Mouse (Mus musculus): ENCODE results near the gene Ccdc163. TPM values are rescaled to one million over a fixed set of nuclear protein-coding genes. Genes with fewer than 3 reads are reported as not detected.
"Not testable (repeated sequence)": the region's sequence is repeated elsewhere in the genome, so short reads cannot be mapped to it uniquely, and the experiment has no call there.

Ccdc163 gene
- polyA plus RNA-seq, 1 experiment from 2014 or later = 14.8 TPM

GRCm38 (mm10) chr4:116674761-116675160 is 33.5 kb upstream of the Ccdc163 start:
- WGBS = 93% methylated on average over 6 of the region's 6 CpGs
- not testable (repeated sequence) for H3K27me3 ChIP-seq (ENCODE audit: control insufficient read depth, insufficient read depth, low read length); H3K4me3 ChIP-seq (ENCODE audit: low read length); H3K9me3 ChIP-seq (replicated peaks; ENCODE audit: control insufficient read depth, low read length); H3K4me1 ChIP-seq (ENCODE audit: control insufficient read depth, insufficient read depth, low read length); H3K27ac ChIP-seq (ENCODE audit: low read length); H3K9ac ChIP-seq (ENCODE audit: low read length); H3K36me3 ChIP-seq (ENCODE audit: control insufficient read depth, insufficient read depth); ATAC-seq (replicated peaks; ENCODE audit: extremely low read depth, insufficient read depth, low FRiP score); H3K4me2 ChIP-seq (ENCODE audit: low read depth, low read length)

GRCm38 (mm10) chr4:116676027-116676426 is 32.3 kb upstream of the Ccdc163 start:
- WGBS = 72% methylated on average over 3 of the region's 3 CpGs
- Histone ChIP-seq H3K27me3 (ENCODE audit: control insufficient read depth, insufficient read depth, low read length) (no peaks in the 10 kb centered on the region), H3K4me1 (ENCODE audit: control insufficient read depth, insufficient read depth, low read length) (no peaks in the 10 kb centered on the region), H3K9ac (ENCODE audit: low read length) (no peak overlapping the region), H3K36me3 (ENCODE audit: control insufficient read depth, insufficient read depth) (no peaks in the 10 kb centered on the region), H3K4me3 (ENCODE audit: low read length) (no peak overlapping the region), H3K27ac (ENCODE audit: low read length) (no peak overlapping the region), H3K4me2 (ENCODE audit: low read depth, low read length) (no peak overlapping the region), H3K9me3 (replicated peaks; ENCODE audit: control insufficient read depth, low read length) (no peaks in the 10 kb centered on the region)
- no peak for ATAC-seq (replicated peaks; ENCODE audit: extremely low read depth, insufficient read depth, low FRiP score)

GRCm38 (mm10) chr4:116677808-116678207 is 30.5 kb upstream of the Ccdc163 start:
- H3K4me2 ChIP-seq (ENCODE audit: low read depth, low read length) = no peak overlapping the region
- no peaks in the 10 kb centered on the region for H3K9me3 ChIP-seq (replicated peaks; ENCODE audit: control insufficient read depth, low read length)
- no peak overlapping the region for H3K27ac ChIP-seq (ENCODE audit: low read length)
- no peak for ATAC-seq (replicated peaks; ENCODE audit: extremely low read depth, insufficient read depth, low FRiP score)
- 64% methylated on average over 1 of the region's 1 CpGs for WGBS
- no peak overlapping the region for H3K4me3 ChIP-seq (ENCODE audit: low read length)
- H3K4me1 ChIP-seq (ENCODE audit: control insufficient read depth, insufficient read depth, low read length) = no peaks in the 10 kb centered on the region
- no peak overlapping the region for H3K9ac ChIP-seq (ENCODE audit: low read length)
- H3K27me3 ChIP-seq (ENCODE audit: control insufficient read depth, insufficient read depth, low read length) = no peaks in the 10 kb centered on the region
- no peaks in the 10 kb centered on the region for H3K36me3 ChIP-seq (ENCODE audit: control insufficient read depth, insufficient read depth)

- no peak for ATAC-seq (replicated peaks; ENCODE audit: extremely low read depth, insufficient read depth, low FRiP score)
- H3K9me3 ChIP-seq (replicated peaks; ENCODE audit: control insufficient read depth, low read length) = no peaks in the 10 kb centered on the region
- no peak overlapping the region for H3K27ac ChIP-seq (ENCODE audit: low read length)
- WGBS = 54% methylated on average over 5 of the region's 5 CpGs
- H3K4me2 ChIP-seq (ENCODE audit: low read depth, low read length) = no peak overlapping the region
- no peak overlapping the region for H3K4me3 ChIP-seq (ENCODE audit: low read length)
- no peaks in the 10 kb centered on the region for H3K36me3 ChIP-seq (ENCODE audit: control insufficient read depth, insufficient read depth)
- no peaks in the 10 kb centered on the region for H3K27me3 ChIP-seq (ENCODE audit: control insufficient read depth, insufficient read depth, low read length)
- H3K4me1 ChIP-seq (ENCODE audit: control insufficient read depth, insufficient read depth, low read length) = no peaks in the 10 kb centered on the region
- no peak overlapping the region for H3K9ac ChIP-seq (ENCODE audit: low read length)
These were observed 29.2 kb upstream of the Ccdc163 start for GRCm38 (mm10) chr4:116679141-116679540.

GRCm38 (mm10) chr4:116680521-116680920 is 27.8 kb upstream of the Ccdc163 start:
- WGBS = 92% methylated on average over 4 of the region's 4 CpGs

GRCm38 (mm10) chr4:116683957-116684356 is 24.4 kb upstream of the Ccdc163 start:
- no peak for ATAC-seq (replicated peaks; ENCODE audit: extremely low read depth, insufficient read depth, low FRiP score)
- no peak overlapping the region for H3K4me3 ChIP-seq (ENCODE audit: low read length)
- no peak overlapping the region for H3K9ac ChIP-seq (ENCODE audit: low read length)
- H3K36me3 ChIP-seq (ENCODE audit: control insufficient read depth, insufficient read depth) = peaks cover 12% of the 10 kb centered on the region
- no peaks in the 10 kb centered on the region for H3K9me3 ChIP-seq (replicated peaks; ENCODE audit: control insufficient read depth, low read length)
- 64% methylated on average over 4 of the region's 4 CpGs for WGBS
- H3K27me3 ChIP-seq (ENCODE audit: control insufficient read depth, insufficient read depth, low read length) = no peaks in the 10 kb centered on the region
- peaks cover 18% of the 10 kb centered on the region for H3K4me1 ChIP-seq (ENCODE audit: control insufficient read depth, insufficient read depth, low read length)
- H3K4me2 ChIP-seq (ENCODE audit: low read depth, low read length) = no peak overlapping the region
- H3K27ac ChIP-seq (ENCODE audit: low read length) = no peak overlapping the region

More at GRCm38 (mm10) chr4:116680521-116680920, 27.8 kb upstream of the Ccdc163 start:
- not testable (repeated sequence) for H3K27ac ChIP-seq (ENCODE audit: low read length); H3K4me1 ChIP-seq (ENCODE audit: control insufficient read depth, insufficient read depth, low read length); H3K36me3 ChIP-seq (ENCODE audit: control insufficient read depth, insufficient read depth); H3K4me3 ChIP-seq (ENCODE audit: low read length); ATAC-seq (replicated peaks; ENCODE audit: extremely low read depth, insufficient read depth, low FRiP score); H3K9ac ChIP-seq (ENCODE audit: low read length); H3K4me2 ChIP-seq (ENCODE audit: low read depth, low read length); H3K9me3 ChIP-seq (replicated peaks; ENCODE audit: control insufficient read depth, low read length); H3K27me3 ChIP-seq (ENCODE audit: control insufficient read depth, insufficient read depth, low read length)

DNA sequence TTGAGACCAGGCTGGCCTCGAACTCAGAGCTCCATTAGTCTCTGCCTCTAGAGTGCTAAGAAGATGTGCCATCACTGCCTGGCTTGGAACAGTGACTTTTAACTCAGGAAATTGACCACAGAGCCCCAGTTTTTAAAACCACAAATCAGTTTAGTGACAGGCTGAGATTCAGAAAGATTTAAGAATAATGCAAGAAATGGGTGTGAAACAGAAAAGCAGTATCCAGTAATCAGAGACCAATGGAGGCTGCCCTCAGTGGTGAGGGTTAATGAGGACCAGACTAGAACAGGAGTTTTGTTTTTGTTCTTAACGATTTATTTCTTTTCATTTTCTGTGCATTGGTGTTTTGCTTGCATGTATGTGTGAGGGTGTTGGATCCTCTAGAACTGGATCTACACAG is 23.6 kb upstream of the Ccdc163 start:
- H3K4me3 ChIP-seq (ENCODE audit: low read length) = no peak overlapping the region
- WGBS = 70% methylated on average over 2 of the region's 2 CpGs

DNA sequence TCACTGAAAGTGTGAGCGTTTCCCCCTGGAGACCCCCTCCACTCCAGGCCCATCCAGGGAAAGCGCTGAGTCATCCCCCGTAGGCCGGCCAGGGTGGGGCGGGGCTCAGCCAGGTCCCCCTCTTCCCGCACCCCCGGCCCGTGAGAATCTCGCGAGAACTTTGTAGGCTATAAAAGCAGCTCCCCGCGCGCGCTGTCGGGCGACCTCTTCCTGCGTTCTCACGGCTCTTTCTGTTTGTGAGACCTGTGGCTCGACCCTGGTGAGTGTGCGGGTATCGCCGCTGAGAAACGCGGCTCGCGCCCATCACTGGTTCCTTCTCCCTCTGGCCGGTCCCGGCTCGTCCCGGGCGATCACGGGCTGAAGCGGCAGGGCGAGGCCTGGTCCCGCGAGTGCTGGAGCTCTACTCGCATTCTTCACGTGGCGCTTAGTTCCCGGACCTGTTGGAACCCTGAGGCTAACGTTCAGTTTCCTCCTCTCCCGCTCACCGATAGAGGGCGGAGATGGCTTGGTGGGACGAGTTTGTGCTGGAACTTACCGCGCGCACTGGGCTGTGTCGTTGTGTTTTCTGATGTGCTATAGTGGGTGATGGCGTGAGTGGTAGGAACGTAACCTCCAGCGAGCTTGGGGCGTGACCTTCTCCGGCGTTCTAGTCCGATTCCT is 22.8 kb upstream of the Ccdc163 start, which contains the start of gene Prdx1:
Gene Prdx1 (plus strand): TSS at position 143 of the 660 bp plus-strand sequence.
- Histone ChIP-seq H3K36me3 (ENCODE audit: control insufficient read depth, insufficient read depth) (peaks cover 18% of the 10 kb centered on the region), H3K9ac (ENCODE audit: low read length) (peak within 1 kb of the TSS; percentile 91), H3K27ac (ENCODE audit: low read length) (peak within 1 kb of the TSS; percentile 98), H3K4me3 (ENCODE audit: low read length) (peak within 1 kb of the TSS; percentile 85), H3K4me2 (ENCODE audit: low read depth, low read length) (peak within 1 kb of the TSS; percentile 90), H3K9me3 (replicated peaks; ENCODE audit: control insufficient read depth, low read length) (no peaks in the 10 kb centered on the region), H3K27me3 (ENCODE audit: control insufficient read depth, insufficient read depth, low read length) (no peaks in the 10 kb centered on the region), H3K4me1 (ENCODE audit: control insufficient read depth, insufficient read depth, low read length) (peaks cover 18% of the 10 kb centered on the region)
- ATAC-seq (replicated peaks; ENCODE audit: extremely low read depth, insufficient read depth, low FRiP score) = peak; percentile 96
- under 1% methylated on average over 56 of the region's 56 CpGs for WGBS

More for the DNA sequence above, 23.6 kb upstream of the Ccdc163 start:
- H3K4me1 ChIP-seq (ENCODE audit: control insufficient read depth, insufficient read depth, low read length) = peaks cover 18% of the 10 kb centered on the region
- H3K4me2 ChIP-seq (ENCODE audit: low read depth, low read length) = peak overlapping the region; percentile 90
- peaks cover 17% of the 10 kb centered on the region for H3K36me3 ChIP-seq (ENCODE audit: control insufficient read depth, insufficient read depth)
- peak overlapping the region; percentile 91 for H3K9ac ChIP-seq (ENCODE audit: low read length)
- H3K27me3 ChIP-seq (ENCODE audit: control insufficient read depth, insufficient read depth, low read length) = no peaks in the 10 kb centered on the region
- no peaks in the 10 kb centered on the region for H3K9me3 ChIP-seq (replicated peaks; ENCODE audit: control insufficient read depth, low read length)
- ATAC-seq (replicated peaks; ENCODE audit: extremely low read depth, insufficient read depth, low FRiP score) = no peak
- H3K27ac ChIP-seq (ENCODE audit: low read length) = peak overlapping the region; percentile 98

DNA sequence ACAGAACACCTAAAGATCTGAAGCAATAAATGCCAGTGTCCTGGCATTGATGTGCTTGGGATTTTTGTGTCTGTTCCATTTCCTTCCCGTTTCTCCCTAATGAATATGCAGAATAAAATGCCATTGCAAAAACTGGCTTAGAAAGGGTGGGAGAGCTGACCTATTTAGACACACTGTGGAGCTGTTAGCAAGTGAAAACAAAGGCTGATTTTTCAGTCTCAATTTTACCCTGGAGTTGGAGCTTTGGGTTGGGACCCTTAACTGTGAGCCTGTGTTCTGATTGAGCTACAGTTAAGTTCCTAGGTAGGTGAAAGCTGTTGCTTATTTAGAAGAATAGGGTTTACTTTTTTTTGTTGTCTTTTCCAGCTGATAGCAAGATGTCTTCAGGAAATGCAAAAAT is 21.3 kb upstream of the Ccdc163 start:
- Histone ChIP-seq H3K9ac (ENCODE audit: low read length) (peak overlapping the region; percentile 91), H3K9me3 (replicated peaks; ENCODE audit: control insufficient read depth, low read length) (no peaks in the 10 kb centered on the region), H3K4me1 (ENCODE audit: control insufficient read depth, insufficient read depth, low read length) (peaks cover 18% of the 10 kb centered on the region), H3K36me3 (ENCODE audit: control insufficient read depth, insufficient read depth) (peaks cover 23% of the 10 kb centered on the region), H3K27ac (ENCODE audit: low read length) (no peak overlapping the region), H3K4me2 (ENCODE audit: low read depth, low read length) (peak overlapping the region; percentile 90), H3K4me3 (ENCODE audit: low read length) (peak overlapping the region; percentile 85), H3K27me3 (ENCODE audit: control insufficient read depth, insufficient read depth, low read length) (no peaks in the 10 kb centered on the region)
- 31% methylated on average over 1 of the region's 1 CpGs for WGBS
- ATAC-seq (replicated peaks; ENCODE audit: extremely low read depth, insufficient read depth, low FRiP score) = no peak

Measured in heart, embryonic 16.5 days (tissue).